Comparison of ENCODE assay signal across 8 mouse cellular contexts in genomic region chr14:11160806-11161450, GRCm38 (mm10). TPM values are rescaled to one million over a fixed set of nuclear protein-coding genes. Genes with fewer than 3 reads are reported as not detected.
DNase-seq lines count a peak whose midpoint lies in the region; ATAC-seq and TF ChIP-seq lines count a peak whose summit lies in the region.

No protein-coding gene starts in this region.

- ATAC-seq in hindbrain, embryonic 14.5 days (ENCODE audit: low FRiP score): peak; percentile 82
- ATAC-seq in lung, postnatal 0 days: peak; percentile 91

- peak; percentile 63 for DNase-seq in T-cell, adult 2 months (ENCODE audit: low spot score)
- DNase-seq in cerebellum, postnatal 14 days: peak; percentile 86 to 90
- peak; percentile 70 to 91 for DNase-seq in frontal cortex, postnatal 36 days (ENCODE audit: low spot score in 2 of 2)
- peak; percentile 86 for DNase-seq in hindbrain, embryonic 14.5 days (ENCODE audit: low spot score)
- DNase-seq in layer of hippocampus, postnatal 14 days (ENCODE audit: low spot score in 2 of 2): peak; percentile 65 to 86
- peak; percentile 95 for DNase-seq in lung, postnatal 0 days (ENCODE audit: low spot score)
- peak; percentile 89 for DNase-seq in retina, adult 2 months (ENCODE audit: low read depth, low spot score)
- DNase-seq in thymus, postnatal 25 days: peak; percentile 37

- H3K27me3 ChIP-seq in hindbrain, embryonic 14.5 days (ENCODE audit: control insufficient read depth, insufficient read depth, low read length): no peaks in the 10 kb centered on the region
- H3K27me3 ChIP-seq in lung, postnatal 0 days (replicated peaks; ENCODE audit: insufficient read depth, low read length): no peaks in the 10 kb centered on the region

- no peaks in the 10 kb centered on the region for H3K36me3 ChIP-seq in hindbrain, embryonic 14.5 days (replicated peaks; ENCODE audit: control insufficient read depth, insufficient read depth)
- no peaks in the 10 kb centered on the region for H3K36me3 ChIP-seq in lung, postnatal 0 days (ENCODE audit: insufficient read depth, low read length)

- no peaks in the 10 kb centered on the region for H3K9me3 ChIP-seq in hindbrain, embryonic 14.5 days (ENCODE audit: control insufficient read depth, low read length)
- H3K9me3 ChIP-seq in lung, postnatal 0 days (ENCODE audit: low read length): no peaks in the 10 kb centered on the region

- H3K4me2 ChIP-seq in hindbrain, embryonic 14.5 days (replicated peaks): peak overlapping the region; percentile 69
- peak overlapping the region; percentile 93 for H3K4me2 ChIP-seq in lung, postnatal 0 days (replicated peaks; ENCODE audit: low read depth, low read length)

- TF ChIP-seq EP300 in lung, postnatal 0 days (IDR thresholded peaks at IDR 0.05): 0 out of 2 replicates have a peak, but pooled peaks have one; percentile 21

- H3K4me1 ChIP-seq in hindbrain, embryonic 14.5 days (replicated peaks; ENCODE audit: control insufficient read depth, insufficient read depth, low read length): no peaks in the 10 kb centered on the region; the same call in 1 of the 2 replicates
- no peaks in the 10 kb centered on the region for H3K4me1 ChIP-seq in lung, postnatal 0 days (ENCODE audit: insufficient read depth, low read depth, low read length)

- 10% methylated on average over 17 of the region's 17 CpGs for WGBS in hindbrain, embryonic 14.5 days
- WGBS in lung, postnatal 0 days: 8% methylated on average over 17 of the region's 17 CpGs

- peak overlapping the region; percentile 53 for H3K4me3 ChIP-seq in hindbrain, embryonic 14.5 days (replicated peaks; ENCODE audit: low read length)
- peak overlapping the region; percentile 63 for H3K4me3 ChIP-seq in lung, postnatal 0 days (ENCODE audit: low read depth, low read length)

- H3K27ac ChIP-seq in hindbrain, embryonic 14.5 days: peak overlapping the region; percentile 82
- H3K27ac ChIP-seq in lung, postnatal 0 days (ENCODE audit: low read length): peak overlapping the region; percentile 27

- no peak for TF ChIP-seq CTCF in lung, postnatal 0 days (IDR thresholded peaks at IDR 0.05)

- peak overlapping the region; percentile 68 for H3K9ac ChIP-seq in hindbrain, embryonic 14.5 days
- H3K9ac ChIP-seq in lung, postnatal 0 days (replicated peaks; ENCODE audit: low read depth): peak overlapping the region; percentile 52

RNA-seq across cellular contexts. Expression of gene Fhit, which starts 0.9 kb away (rescaled TPM):
- 8.5 and 12.6 TPM in 2 replicates for polyA plus RNA-seq in hindbrain, embryonic 14.5 days (2014; fragmentation: Nextera tagmentation; extraction: Ambion mirVana)
- total RNA-seq in layer of hippocampus, postnatal 14 days (2021): 1 to 10 TPM; 5.1 to 6.5 TPM
- 5.6 and 7.5 TPM in 2 replicates for polyA plus RNA-seq in lung, postnatal 0 days (2015; fragmentation: Nextera tagmentation; extraction: Ambion mirVana)

Comparison
In these comparisons a context has a peak if more than half of its experiments do, and no peak if none do; other contexts are left out.
1. Peak in every context shown above with its lines: DNase-seq, ATAC-seq, H3K4me3 ChIP-seq and H3K27ac ChIP-seq.
2. DNase-seq: peak in every context shown above with its lines; median percentile 95 in lung, postnatal 0 days; 89 in retina, adult 2 months; 88 in cerebellum, postnatal 14 days; 86 in hindbrain, embryonic 14.5 days; 80 in frontal cortex, postnatal 36 days; 76 in layer of hippocampus, postnatal 14 days; 63 in T-cell, adult 2 months; 37 in thymus, postnatal 25 days.